Mouse (Mus musculus) erythroblast, embryonic 14.5 days (primary cell): ENCODE results near the gene Nr5a2.

Experiments
- GATA1 ChIP-seq: IDR thresholded peaks from 2 replicates; pipeline ENCODE4 v1.6.1; 2012; ENCODE audit warnings: low read length, inconsistent platforms, mixed read lengths
- TAL1 ChIP-seq: IDR thresholded peaks from 3 replicates; pipeline ENCODE4 v1.6.1; 2012; ENCODE audit warnings: low read length, inconsistent platforms, mixed read lengths

DNA sequence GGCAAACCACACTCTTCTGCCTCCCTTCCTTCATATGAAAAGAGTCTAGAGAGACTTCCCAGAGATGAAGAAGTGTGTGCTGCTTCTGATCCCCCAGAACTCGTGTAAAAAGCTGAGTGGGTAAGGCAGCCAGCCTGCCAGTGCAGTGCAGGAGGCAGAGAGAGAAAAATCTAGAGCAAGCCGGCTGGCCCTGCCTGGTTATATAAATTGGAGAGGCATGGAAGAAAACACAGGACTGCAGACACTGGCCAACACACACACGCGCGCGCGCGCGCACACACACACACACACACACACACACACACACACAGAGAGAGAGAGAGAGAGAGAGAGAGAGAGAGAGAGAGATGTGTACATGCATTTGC is 24.3 kb downstream of the Nr5a2 start:
- TF ChIP-seq TAL1 (no peak), GATA1 (no peak)
